Comparison of ENCODE assay signal across 10 mouse cellular contexts in genomic region chr16:94789958-94790357, GRCm38 (mm10).
DNase-seq lines count a peak whose midpoint lies in the region; ATAC-seq and TF ChIP-seq lines count a peak whose summit lies in the region.
"Had no signal": no experiment of that assay in that cellular context is flagged by ENCODE, and none has a peak within 500 bp of the region (broad histone marks: within the 10 kb centered on the region; RNA-seq: fewer than 3 reads in every experiment).

No protein-coding gene starts in this region.

- peak; percentile 60; the same call in 1 of the 2 replicates for TF ChIP-seq CTCF in G1E (IDR thresholded peaks at IDR 0.05; ENCODE audit: low read depth, low read length)
- TF ChIP-seq CTCF in liver, embryonic 14.5 days (IDR thresholded peaks at IDR 0.05; ENCODE audit: low read depth), result peak; percentile 88

- no peak overlapping the region for H3K4me2 ChIP-seq in liver, embryonic 14.5 days (ENCODE audit: low read depth)
- no peak overlapping the region for H3K4me2 ChIP-seq in kidney, embryonic 14.5 days (replicated peaks; ENCODE audit: low read depth, low read length)
- H3K4me2 ChIP-seq: embryonic facial prominence, embryonic 15.5 days; midbrain, embryonic 12.5 days had no signal

- no peak for TF ChIP-seq EP300 in liver, embryonic 14.5 days (IDR thresholded peaks at IDR 0.05; ENCODE audit: low read depth)

- peaks cover 2% of the 10 kb centered on the region; the same call in 1 of the 2 replicates for H3K27me3 ChIP-seq in G1E (ENCODE audit: insufficient read depth, low read length)
- H3K27me3 ChIP-seq in liver, embryonic 14.5 days (ENCODE audit: control insufficient read depth, insufficient read depth, low read length), result no peaks in the 10 kb centered on the region
- H3K27me3 ChIP-seq in kidney, embryonic 14.5 days (ENCODE audit: control insufficient read depth, insufficient read depth, low read length), result no peaks in the 10 kb centered on the region

- H3K27ac ChIP-seq in liver, embryonic 14.5 days, result no peak overlapping the region
- H3K27ac ChIP-seq in kidney, embryonic 14.5 days (ENCODE audit: low read depth, low read length), result no peak overlapping the region
- H3K27ac ChIP-seq: embryonic facial prominence, embryonic 15.5 days; midbrain, embryonic 12.5 days had no signal

- ATAC-seq in G1E (ENCODE audit: extremely low read depth, insufficient number of reproducible peaks, low FRiP score, poor library complexity, severe bottlenecking), result no peak
- peak; percentile 65 for ATAC-seq in cerebellum, adult (ENCODE audit: insufficient number of reproducible peaks, low FRiP score, low TSS enrichment)
- no peak for ATAC-seq in liver, embryonic 14.5 days (ENCODE audit: insufficient read depth)
- ATAC-seq in kidney, embryonic 14.5 days (ENCODE audit: low FRiP score, low TSS enrichment), result no peak

- WGBS in liver, embryonic 14.5 days (ENCODE audit: insufficient replicate concordance), result 25% methylated on average over 6 of the region's 6 CpGs
- WGBS in kidney, embryonic 14.5 days, result 29% methylated on average over 6 of the region's 6 CpGs

- no peaks in the 10 kb centered on the region for H3K4me1 ChIP-seq in G1E (ENCODE audit: insufficient read depth, low read depth, low read length)
- H3K4me1 ChIP-seq in liver, embryonic 14.5 days (replicated peaks; ENCODE audit: control insufficient read depth in 2 of 2, insufficient read depth in 2 of 2, low read length in 1 of 2), result no peaks in the 10 kb centered on the region
- no peaks in the 10 kb centered on the region for H3K4me1 ChIP-seq in kidney, embryonic 14.5 days (ENCODE audit: control insufficient read depth, insufficient read depth, low read length)
- H3K4me1 ChIP-seq: embryonic facial prominence, embryonic 15.5 days; midbrain, embryonic 12.5 days had no signal

- no peaks in the 10 kb centered on the region for H3K9me3 ChIP-seq in G1E (replicated peaks)
- no peaks in the 10 kb centered on the region for H3K9me3 ChIP-seq in liver, embryonic 14.5 days (ENCODE audit: control insufficient read depth, low read length)
- no peaks in the 10 kb centered on the region for H3K9me3 ChIP-seq in kidney, embryonic 14.5 days (ENCODE audit: control insufficient read depth, low read length)
- H3K9me3 ChIP-seq: embryonic facial prominence, embryonic 15.5 days; midbrain, embryonic 12.5 days had no signal

- H3K4me3 ChIP-seq in G1E (ENCODE audit: low read depth, low read length), result no peak overlapping the region
- H3K4me3 ChIP-seq in liver, embryonic 14.5 days (ENCODE audit: insufficient read depth in 1 of 2, low read depth in 2 of 2, low read length in 2 of 2), result no peak overlapping the region
- no peak overlapping the region for H3K4me3 ChIP-seq in kidney, embryonic 14.5 days (ENCODE audit: low read length)
- H3K4me3 ChIP-seq: embryonic facial prominence, embryonic 15.5 days; midbrain, embryonic 12.5 days had no signal

- H3K36me3 ChIP-seq in G1E (replicated peaks), result no peaks in the 10 kb centered on the region
- H3K36me3 ChIP-seq in liver, embryonic 14.5 days (replicated peaks; ENCODE audit: control insufficient read depth, insufficient read depth, low read depth), result no peaks in the 10 kb centered on the region
- no peaks in the 10 kb centered on the region for H3K36me3 ChIP-seq in kidney, embryonic 14.5 days (ENCODE audit: control insufficient read depth, insufficient read depth, low read length)
- H3K36me3 ChIP-seq: embryonic facial prominence, embryonic 15.5 days; midbrain, embryonic 12.5 days had no signal

- peak; percentile 30 to 32 for DNase-seq in layer of hippocampus, postnatal 10 days (ENCODE audit: low spot score in 2 of 2)
- no peak for DNase-seq in layer of hippocampus, adult 8-10 months (ENCODE audit: low spot score in 2 of 2)
- DNase-seq in G1E (ENCODE audit: low spot score), result no peak
- no peak for DNase-seq in liver, embryonic 14.5 days (ENCODE audit: low read depth in 3 of 3, low spot score in 3 of 3)
- no peak for DNase-seq in layer of hippocampus, adult 18-20 months (ENCODE audit: low spot score in 2 of 2)
- DNase-seq in spleen, adult 18-20 months, result no peak

- no peak overlapping the region for H3K9ac ChIP-seq in liver, embryonic 14.5 days (replicated peaks)
- H3K9ac ChIP-seq in kidney, embryonic 14.5 days (ENCODE audit: low read depth, low read length), result no peak overlapping the region
- H3K9ac ChIP-seq: embryonic facial prominence, embryonic 15.5 days; midbrain, embryonic 12.5 days had no signal

Comparison
In these comparisons a context has a peak if more than half of its experiments do, and no peak if none do; other contexts are left out.
1. DNase-seq: peak in layer of hippocampus, postnatal 10 days (2 of 2); none in layer of hippocampus, adult 8-10 months (0 of 2), G1E (single experiment), liver, embryonic 14.5 days (0 of 3), layer of hippocampus, adult 18-20 months (0 of 2) and spleen, adult 18-20 months (0 of 2).